Comparison of ENCODE assay signal across 28 mouse cellular contexts in the genomic region with DNA sequence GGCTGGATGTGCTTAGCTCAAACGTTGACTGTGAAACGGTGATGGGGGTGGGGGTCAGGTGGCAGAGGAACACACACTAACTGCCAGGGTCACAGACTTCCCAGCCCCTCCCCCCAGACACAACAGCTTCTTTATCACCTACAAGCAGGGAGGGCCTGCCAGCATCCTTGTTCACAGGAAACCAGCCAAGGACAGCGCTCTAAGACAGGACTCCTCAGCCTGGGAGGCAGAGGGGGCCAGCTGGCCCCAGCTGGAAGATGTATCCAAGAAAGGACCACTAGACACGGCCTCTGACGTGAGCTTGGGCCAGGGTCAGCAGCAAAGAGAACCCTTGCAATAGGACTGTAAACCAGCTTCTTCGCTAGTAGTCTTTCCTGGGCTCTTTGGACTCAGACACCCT.
DNase-seq lines count a peak whose midpoint lies in the region; ATAC-seq and TF ChIP-seq lines count a peak whose summit lies in the region.
"Had no signal": no experiment of that assay in that cellular context is flagged by ENCODE, and none has a peak within 500 bp of the region (broad histone marks: within the 10 kb centered on the region; RNA-seq: fewer than 3 reads in every experiment).

No protein-coding gene starts in this region.

- no peak overlapping the region for H3K4me3 ChIP-seq in intestine, embryonic 15.5 days (replicated peaks)
- no peak overlapping the region for H3K4me3 ChIP-seq in intestine, embryonic 16.5 days (ENCODE audit: low read length)
- H3K4me3 ChIP-seq in lung, embryonic 16.5 days (ENCODE audit: low read length) = no peak overlapping the region
- H3K4me3 ChIP-seq in lung, adult 2 months (replicated peaks; ENCODE audit: extremely low read depth, low read depth, low read length) = no peak overlapping the region
- H3K4me3 ChIP-seq in limb, embryonic 10.5 days = no peak overlapping the region
- H3K4me3 ChIP-seq: forebrain, embryonic 12.5 days; heart, embryonic 10.5 days; layer of hippocampus, adult 2 months; left cerebral cortex, adult 2 months; limb, embryonic 15.5 days; liver, embryonic 13.5 days; lung, embryonic 15.5 days; neural tube, embryonic 12.5 days had no signal

- WGBS in intestine, embryonic 15.5 days = 49% methylated on average over 6 of the region's 6 CpGs
- 57% methylated on average over 6 of the region's 6 CpGs for WGBS in intestine, embryonic 16.5 days
- 45% methylated on average over 6 of the region's 6 CpGs for WGBS in lung, embryonic 16.5 days
- WGBS in lung, adult 2 months = 56% methylated on average over 6 of the region's 6 CpGs
- WGBS in limb, embryonic 10.5 days = 71% methylated on average over 6 of the region's 6 CpGs

- no peak overlapping the region for H3K9ac ChIP-seq in intestine, embryonic 15.5 days
- H3K9ac ChIP-seq in intestine, embryonic 16.5 days (ENCODE audit: low read depth, low read length) = no peak overlapping the region
- no peak overlapping the region for H3K9ac ChIP-seq in lung, embryonic 16.5 days (ENCODE audit: low read length)
- H3K9ac ChIP-seq: forebrain, embryonic 12.5 days; forebrain, postnatal 0 days; limb, embryonic 15.5 days; liver, embryonic 13.5 days; lung, embryonic 15.5 days; neural tube, embryonic 12.5 days had no signal

- H3K4me2 ChIP-seq in intestine, embryonic 15.5 days (replicated peaks) = no peak overlapping the region
- no peak overlapping the region for H3K4me2 ChIP-seq in intestine, embryonic 16.5 days (ENCODE audit: low read depth, low read length)
- no peak overlapping the region for H3K4me2 ChIP-seq in lung, embryonic 16.5 days (ENCODE audit: low read depth, low read length)
- H3K4me2 ChIP-seq: forebrain, embryonic 12.5 days; limb, embryonic 15.5 days; liver, embryonic 13.5 days; lung, embryonic 15.5 days; midbrain, embryonic 11.5 days; neural tube, embryonic 12.5 days had no signal

- TF ChIP-seq CTCF in lung, adult 2 months (IDR thresholded peaks at IDR 0.05; ENCODE audit: insufficient read depth, low read length) = no peak

- H3K36me3 ChIP-seq in intestine, embryonic 15.5 days = no peaks in the 10 kb centered on the region
- H3K36me3 ChIP-seq in intestine, embryonic 16.5 days (ENCODE audit: control insufficient read depth, insufficient read depth, low read length) = no peaks in the 10 kb centered on the region
- no peaks in the 10 kb centered on the region for H3K36me3 ChIP-seq in lung, embryonic 16.5 days (ENCODE audit: control insufficient read depth, insufficient read depth, low read length)
- H3K36me3 ChIP-seq in limb, embryonic 10.5 days = peaks cover 67% of the 10 kb centered on the region
- H3K36me3 ChIP-seq: heart, embryonic 10.5 days; liver, embryonic 13.5 days; lung, embryonic 15.5 days; neural tube, embryonic 12.5 days had no signal

- no peaks in the 10 kb centered on the region for H3K27me3 ChIP-seq in intestine, embryonic 15.5 days (replicated peaks)
- no peaks in the 10 kb centered on the region for H3K27me3 ChIP-seq in intestine, embryonic 16.5 days (replicated peaks; ENCODE audit: control insufficient read depth, insufficient read depth, low read length)
- no peaks in the 10 kb centered on the region for H3K27me3 ChIP-seq in lung, embryonic 16.5 days (ENCODE audit: control insufficient read depth, insufficient read depth, low read depth, low read length)
- no peaks in the 10 kb centered on the region for H3K27me3 ChIP-seq in limb, embryonic 10.5 days (ENCODE audit: low read depth, poor library complexity, severe bottlenecking)
- H3K27me3 ChIP-seq: forebrain, embryonic 12.5 days; limb, embryonic 15.5 days; liver, embryonic 13.5 days had no signal

- peak; percentile 39; the same call in 1 of the 2 replicates for ATAC-seq in intestine, embryonic 15.5 days
- no peak; the same call in 1 of the 2 replicates for ATAC-seq in intestine, embryonic 16.5 days
- peak; percentile 64; the same call in 1 of the 2 replicates for ATAC-seq in lung, embryonic 16.5 days (ENCODE audit: low read depth)
- ATAC-seq: forebrain, postnatal 0 days; hindbrain, embryonic 16.5 days; midbrain, embryonic 16.5 days had no signal

- no peak overlapping the region for H3K27ac ChIP-seq in intestine, embryonic 15.5 days
- no peak overlapping the region for H3K27ac ChIP-seq in intestine, embryonic 16.5 days (ENCODE audit: low read length)
- H3K27ac ChIP-seq in lung, embryonic 16.5 days (ENCODE audit: low read length) = no peak overlapping the region
- 0 out of 2 replicates have a peak overlapping the region, but pooled peaks have one; percentile 5 for H3K27ac ChIP-seq in limb, embryonic 10.5 days
- H3K27ac ChIP-seq: forebrain, embryonic 12.5 days; heart, embryonic 10.5 days; layer of hippocampus, adult 2 months; left cerebral cortex, adult 2 months; limb, embryonic 15.5 days; liver, embryonic 13.5 days; lung, embryonic 15.5 days; neural tube, embryonic 12.5 days had no signal

- TF ChIP-seq POLR2A in lung, adult 2 months (IDR thresholded peaks at IDR 0.05; ENCODE audit: borderline replicate concordance, extremely low read depth, low read depth, low read length) = no peak

- no peaks in the 10 kb centered on the region for H3K9me3 ChIP-seq in intestine, embryonic 15.5 days
- no peaks in the 10 kb centered on the region for H3K9me3 ChIP-seq in intestine, embryonic 16.5 days (ENCODE audit: control insufficient read depth, low read length)
- H3K9me3 ChIP-seq in lung, embryonic 16.5 days (ENCODE audit: control insufficient read depth, low read length) = no peaks in the 10 kb centered on the region
- H3K9me3 ChIP-seq in limb, embryonic 10.5 days (replicated peaks) = no peaks in the 10 kb centered on the region
- H3K9me3 ChIP-seq: forebrain, embryonic 12.5 days; heart, embryonic 10.5 days; limb, embryonic 15.5 days; liver, embryonic 13.5 days; lung, embryonic 15.5 days; neural tube, embryonic 12.5 days had no signal

- peaks cover 14% of the 10 kb centered on the region for H3K4me1 ChIP-seq in intestine, embryonic 15.5 days (replicated peaks)
- peaks cover 19% of the 10 kb centered on the region for H3K4me1 ChIP-seq in intestine, embryonic 16.5 days (ENCODE audit: control insufficient read depth, insufficient read depth, low read length)
- peaks cover 11% of the 10 kb centered on the region for H3K4me1 ChIP-seq in lung, embryonic 16.5 days (replicated peaks; ENCODE audit: control insufficient read depth, insufficient read depth, low read length)
- H3K4me1 ChIP-seq in lung, adult 2 months (ENCODE audit: control insufficient read depth, insufficient read depth, low read length) = no peaks in the 10 kb centered on the region
- H3K4me1 ChIP-seq in limb, embryonic 10.5 days = peaks cover 35% of the 10 kb centered on the region

- DNase-seq in lung, adult 2 months = no peak
- no peak for DNase-seq in limb, embryonic 10.5 days (ENCODE audit: low spot score)
- DNase-seq in lung, postnatal 10 days = peak; percentile 33
- no peak for DNase-seq in cerebellum, adult 9-11 months
- DNase-seq in urinary bladder, adult 18-20 months (ENCODE audit: low spot score in 2 of 2) = no peak
- DNase-seq: adrenal gland, adult 2 months; adrenal gland, postnatal 36 days; B cell, adult 2 months; cerebellum, adult 18-20 months; forebrain, postnatal 0 days; kidney, adult 8-10 months; kidney, postnatal 25 days; liver, embryonic 13.5 days; right cerebral cortex, adult 18-20 months; right cerebral cortex, postnatal 4 days had no signal
